Mouse (Mus musculus) limb, embryonic 14.5 days (tissue): Measurements from ENCODE around the gene Stx5a. TPM values are rescaled to one million over a fixed set of nuclear protein-coding genes. Genes with fewer than 3 reads are reported as not detected.
"Not testable (repeated sequence)": the region's sequence is repeated elsewhere in the genome, so short reads cannot be mapped to it uniquely, and the experiment has no call there.

Source experiments
- ATAC-seq: fragments of 200-750 bp; cut with Nextera tagmentation; 2 replicates; pipeline ENCODE4 v1.8.0; 2017; ENCODE audit warnings: low read depth, moderate number of reproducible peaks, moderate TSS enrichment; ENCODE audit not compliant: low FRiP score
- DNase-seq: peaks from one replicate; pipeline ENCODE4 v3.0.0-alpha.2; 2015; ENCODE audit warnings: low spot score
- H3K27ac ChIP-seq: fragments of 300-500 bp; sonication (generic); replicated peaks from 2 replicates; pipeline ENCODE4 v1.5.1; 2014; ENCODE audit warnings: low read depth, mild to moderate bottlenecking, low read length, moderate library complexity, mixed read lengths
- H3K27me3 ChIP-seq: fragments of 300-500 bp; sonication (generic); 2 replicates; pipeline ENCODE4 v1.6.1; 2014; ENCODE audit warnings: low read length, mixed read lengths; ENCODE audit not compliant: control insufficient read depth, insufficient read depth
- H3K36me3 ChIP-seq: fragments of 300-500 bp; sonication (generic); 2 replicates; pipeline ENCODE4 v1.6.1; 2014; ENCODE audit warnings: mild to moderate bottlenecking, low read length, moderate library complexity, mixed read lengths; ENCODE audit not compliant: control insufficient read depth, insufficient read depth
- H3K4me1 ChIP-seq: fragments of 300-500 bp; sonication (generic); 2 replicates; pipeline ENCODE4 v1.6.1; 2014; ENCODE audit warnings: antibody characterized with exemption, low read length, mixed read lengths; ENCODE audit not compliant: control insufficient read depth, insufficient read depth
- H3K4me2 ChIP-seq: fragments of 300-500 bp; sonication (generic); replicated peaks from 2 replicates; pipeline ENCODE4 v1.6.1; 2014; ENCODE audit warnings: low read depth, mild to moderate bottlenecking, low read length, moderate library complexity; ENCODE audit not compliant: severe bottlenecking
- H3K4me3 ChIP-seq: fragments of 300-500 bp; sonication (generic); replicated peaks from 2 replicates; pipeline ENCODE4 v1.5.1; 2014; ENCODE audit warnings: low read length
- H3K9ac ChIP-seq: fragments of 300-500 bp; sonication (generic); 2 replicates; pipeline ENCODE4 v1.6.1; 2014; ENCODE audit warnings: mild to moderate bottlenecking, low read depth, low read length, moderate library complexity; ENCODE audit not compliant: severe bottlenecking
- H3K9me3 ChIP-seq: fragments of 300-500 bp; sonication (generic); 2 replicates; pipeline ENCODE4 v1.6.1; 2016; ENCODE audit warnings: low read length; ENCODE audit not compliant: control insufficient read depth
- POLR2A ChIP-seq: fragments of 200-500 bp; IDR thresholded peaks from 2 replicates; pipeline ENCODE4 v1.8.0; 2012; ENCODE audit warnings: inconsistent platforms, mild to moderate bottlenecking, moderate library complexity, borderline replicate concordance; ENCODE audit not compliant: insufficient read depth, insufficient read length; ENCODE audit errors: extremely low read depth
- WGBS: fragments of 180-500 bp; shearing (Covaris S2); extraction: QIAGEN DNeasy Blood & Tissue Kit; methylation state at CpG from one replicate; pipeline ENCODE4 v1.1.7; 2014; 5-methylcytosine and 5-hydroxymethylcytosine counted together
- polyA plus RNA-seq, 2 experiments: library from polyadenylated mRNA; depleted of rRNA in 1 of 2; stranded (reverse) in 1 of 2; unstranded in 1 of 2; fragments of >200 nt; fragmentation: Nextera tagmentation in 1 of 2; extraction: Ambion mirVana in 1 of 2; gene quantifications; 2 replicates each; pipeline versions ENCODE4 v1.2.1 to v1.2.3; 2012 to 2014

Gene Stx5a
- polyA plus RNA-seq, 2 experiments: 161 to 188 TPM

DNA sequence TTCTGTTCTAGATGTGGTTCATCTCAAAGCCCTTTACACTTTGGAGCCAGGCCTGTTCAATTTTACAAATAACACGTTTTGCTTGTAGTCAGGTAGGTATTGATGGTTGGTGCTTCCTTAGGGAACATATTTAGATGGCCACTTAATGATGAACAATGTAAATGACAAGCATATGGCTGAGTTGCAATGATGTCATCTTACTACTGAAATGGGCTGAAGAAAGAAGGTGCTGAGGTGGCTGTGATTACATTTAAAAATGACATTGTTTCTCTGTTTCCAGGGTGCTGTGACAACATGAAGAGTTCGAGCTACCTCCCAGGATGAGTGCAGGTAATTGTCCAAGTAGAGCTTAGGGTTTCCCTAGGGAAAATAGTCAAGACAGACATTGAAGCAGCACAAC, 16.8 kb upstream of the Stx5a start:
- Histone ChIP-seq H3K4me2 (peak overlapping the region; percentile 86), H3K9me3 (no peaks in the 10 kb centered on the region), H3K4me3 (peak overlapping the region; percentile 78), H3K9ac (peak overlapping the region; percentile 96), H3K27me3 (no peaks in the 10 kb centered on the region), H3K4me1 (peaks cover 16% of the 10 kb centered on the region), H3K27ac (peak overlapping the region; percentile 89), H3K36me3 (peaks cover 33% of the 10 kb centered on the region)
- ATAC-seq (no peak), DNase-seq (no peak)
- WGBS: 3% methylated on average over 2 of the region's 2 CpGs
- no peak for TF ChIP-seq POLR2A

DNA sequence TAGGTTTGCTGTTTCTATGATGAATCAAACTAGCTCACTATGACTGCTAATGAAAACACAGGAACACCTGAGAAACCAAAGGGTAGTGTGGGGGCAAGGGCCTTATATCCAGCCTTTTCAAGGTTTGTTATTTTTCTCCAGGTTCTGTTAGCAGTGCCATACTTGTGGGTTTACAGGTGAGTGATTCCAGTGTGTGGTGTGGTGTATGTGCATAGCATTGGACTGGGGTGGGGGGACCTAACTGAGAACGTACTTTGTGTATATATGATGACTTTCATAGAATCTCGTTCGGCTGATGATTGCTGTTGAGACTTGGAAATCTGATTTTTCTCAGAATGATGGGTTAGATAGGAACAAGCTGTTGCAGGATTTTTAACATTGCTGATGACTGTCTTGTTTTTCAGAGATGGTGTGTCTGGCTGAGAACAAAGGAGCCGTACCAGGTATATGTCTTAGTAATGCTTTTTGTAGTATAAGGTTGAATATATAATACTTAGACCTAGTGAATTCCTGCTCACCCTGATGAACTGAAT, 16.1 kb upstream of the Stx5a start:
- ATAC-seq: no peak
- Histone ChIP-seq H3K36me3 (peaks cover 33% of the 10 kb centered on the region), H3K9me3 (no peaks in the 10 kb centered on the region), H3K4me3 (peak overlapping the region; percentile 78), H3K27me3 (no peaks in the 10 kb centered on the region), H3K9ac (peak overlapping the region; percentile 96), H3K4me1 (peaks cover 16% of the 10 kb centered on the region), H3K27ac (no peak overlapping the region), H3K4me2 (peak overlapping the region; percentile 86)
- WGBS: 50% methylated on average over 4 of the region's 4 CpGs
- no peak for DNase-seq
- no peak for TF ChIP-seq POLR2A

DNA sequence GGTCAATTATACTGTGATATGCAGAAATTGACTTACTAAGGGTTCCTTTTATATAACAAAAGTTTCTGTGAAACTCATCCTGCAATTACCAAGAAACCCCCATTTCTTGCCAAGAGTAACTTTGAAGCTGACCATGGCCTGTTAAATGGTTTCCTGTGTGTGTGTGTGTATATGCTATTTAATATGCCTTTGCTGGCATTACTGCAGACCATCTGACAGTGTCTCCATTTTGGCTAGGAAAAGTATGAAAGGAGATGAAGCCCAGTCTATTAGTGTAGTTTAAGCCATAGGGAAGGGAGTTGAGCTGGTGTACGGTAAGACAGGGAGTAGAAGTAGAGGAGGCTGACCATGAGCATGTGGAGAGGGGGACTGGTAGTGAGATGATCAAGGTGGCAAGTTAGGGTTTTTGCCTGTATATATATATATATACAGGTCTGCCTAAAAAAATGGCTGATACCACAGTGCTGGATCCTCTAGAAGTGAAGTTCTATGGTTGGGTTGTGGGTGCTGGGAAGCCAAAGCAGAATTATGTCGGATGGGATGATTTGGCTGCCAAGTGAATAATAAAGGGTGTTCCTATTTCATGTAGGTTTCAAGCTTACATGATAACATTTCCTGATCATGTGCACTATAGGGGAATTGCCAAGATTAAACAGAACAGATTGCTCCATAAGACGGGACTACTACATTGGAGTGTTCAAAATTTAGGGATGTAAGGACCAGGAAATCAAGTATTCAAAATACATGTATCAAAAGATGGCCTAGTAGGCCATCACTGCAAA, 14.4 kb upstream of the Stx5a start:
- Histone ChIP-seq H3K9ac (no peak overlapping the region), H3K9me3 (no peaks in the 10 kb centered on the region), H3K27ac (no peak overlapping the region), H3K4me3 (no peak overlapping the region), H3K36me3 (peaks cover 33% of the 10 kb centered on the region), H3K4me1 (peaks cover 16% of the 10 kb centered on the region), H3K27me3 (no peaks in the 10 kb centered on the region), H3K4me2 (no peak overlapping the region)
- no peak for ATAC-seq
- no peak for DNase-seq
- TF ChIP-seq POLR2A: no peak
- WGBS: 22% methylated on average over 3 of the region's 3 CpGs

DNA sequence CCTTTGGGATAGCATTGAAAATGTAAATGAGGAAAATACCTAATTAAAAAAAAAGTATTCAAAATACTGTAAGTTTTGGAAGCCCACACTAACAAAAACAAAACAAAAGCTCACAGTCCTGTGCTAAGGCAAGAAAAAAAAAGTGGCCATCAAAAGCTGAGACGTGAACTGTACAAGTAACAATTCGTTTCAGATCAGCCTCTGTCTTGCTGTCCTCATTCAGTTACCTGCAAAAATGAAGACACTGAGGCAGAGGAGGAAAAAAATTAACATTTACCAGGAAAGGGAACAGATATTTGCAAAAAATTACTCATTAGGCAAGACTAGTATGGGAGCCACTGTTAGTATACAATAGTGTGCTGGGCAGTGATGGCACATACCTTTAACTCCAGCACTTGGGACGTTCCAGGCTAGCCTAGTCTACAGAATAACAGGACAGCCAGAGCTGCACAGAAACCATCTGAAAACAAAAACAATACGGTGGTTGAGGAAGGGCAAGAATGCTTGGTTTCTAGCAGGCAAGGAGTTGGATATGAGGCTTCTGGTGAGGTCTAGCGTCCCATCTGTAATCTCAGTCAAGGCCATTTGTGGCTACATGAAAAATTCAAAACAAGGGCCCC, 13.6 kb upstream of the Stx5a start:
- H3K27me3 ChIP-seq: no peaks in the 10 kb centered on the region
- H3K4me2 ChIP-seq: no peak overlapping the region
- no peak overlapping the region for H3K4me3 ChIP-seq
- no peak overlapping the region for H3K9ac ChIP-seq
- TF ChIP-seq POLR2A: no peak
- peaks cover 11% of the 10 kb centered on the region for H3K4me1 ChIP-seq
- no peak for DNase-seq
- no peaks in the 10 kb centered on the region for H3K9me3 ChIP-seq
- 25% methylated on average over 5 of the region's 5 CpGs for WGBS
- peaks cover 33% of the 10 kb centered on the region for H3K36me3 ChIP-seq
- ATAC-seq: no peak
- no peak overlapping the region for H3K27ac ChIP-seq

DNA sequence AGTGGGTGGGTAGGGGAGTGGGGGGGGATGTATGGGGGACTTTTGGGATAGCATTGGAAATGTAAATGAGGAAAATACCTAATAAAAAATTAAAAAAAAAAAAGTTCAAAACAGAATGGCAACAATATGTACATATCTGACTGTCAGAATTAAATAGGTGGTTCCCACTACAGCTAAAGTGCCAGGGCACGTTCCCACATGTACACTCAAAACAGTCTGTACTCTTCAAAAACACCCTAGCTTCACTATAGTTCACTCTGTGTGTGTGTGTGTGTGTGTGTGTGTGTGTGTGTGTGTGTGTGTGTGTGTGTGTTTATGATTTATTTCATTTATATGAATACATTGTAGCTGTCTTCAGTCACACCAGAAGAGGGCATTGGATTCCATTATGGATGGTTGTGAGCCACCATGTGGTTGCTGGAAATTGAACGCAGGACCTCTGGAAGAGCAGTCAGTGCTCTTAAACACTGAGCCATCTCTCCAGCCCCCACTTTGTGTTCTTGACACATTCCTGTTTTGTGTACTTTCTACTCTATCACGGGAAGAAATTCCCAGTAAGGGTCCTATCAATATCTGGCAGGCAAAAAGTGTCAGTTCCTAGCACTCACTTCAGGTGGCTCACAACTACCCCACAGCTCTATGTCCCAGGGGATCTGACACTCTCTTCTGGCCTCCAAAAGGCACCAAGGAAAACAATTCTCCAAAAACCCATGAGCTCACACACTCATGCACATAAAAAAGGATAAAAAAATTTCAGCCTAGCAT, 12.7 kb upstream of the Stx5a start:
- H3K27me3 ChIP-seq, H3K9ac ChIP-seq, DNase-seq, ATAC-seq, H3K27ac ChIP-seq, H3K4me3 ChIP-seq, H3K4me2 ChIP-seq, H3K9me3 ChIP-seq: not testable (repeated sequence)
- 52% methylated on average over 3 of the region's 3 CpGs for WGBS
- peaks cover 11% of the 10 kb centered on the region for H3K4me1 ChIP-seq
- peaks cover 33% of the 10 kb centered on the region for H3K36me3 ChIP-seq
